In the genomic region with DNA sequence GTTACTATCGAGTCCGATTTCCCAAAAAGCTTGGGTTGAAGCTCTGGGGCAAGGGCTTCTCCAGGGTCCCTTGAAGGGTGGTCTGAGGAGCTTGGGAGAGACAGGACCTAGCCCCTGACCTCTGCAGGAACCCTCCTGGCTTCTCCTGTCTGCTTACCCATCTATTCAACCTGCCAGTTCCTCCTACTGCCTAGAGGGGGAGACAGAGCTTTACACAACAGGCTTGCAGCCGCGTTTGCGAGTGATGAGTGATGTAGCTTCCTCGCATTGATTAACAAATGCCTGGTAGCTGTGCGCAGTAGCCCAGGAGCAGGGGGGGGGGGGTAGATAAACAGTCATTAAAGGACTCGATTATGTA, we compare ENCODE assay signal across 8 mouse cellular contexts. TPM values are rescaled to one million over a fixed set of nuclear protein-coding genes. Genes with fewer than 3 reads are reported as not detected.
DNase-seq lines count a peak whose midpoint lies in the region; ATAC-seq and TF ChIP-seq lines count a peak whose summit lies in the region.

No protein-coding gene starts in this region.

- H3K36me3 ChIP-seq in CH12.LX (replicated peaks in 1 of 2; ENCODE audit: control insufficient read depth in 1 of 2, insufficient read depth in 1 of 2, low read length in 1 of 2): peaks cover 22 to 76% of the 10 kb centered on the region in 2 experiments
- H3K36me3 ChIP-seq in forebrain, embryonic 10.5 days (replicated peaks): peaks cover 51% of the 10 kb centered on the region
- H3K36me3 ChIP-seq in liver, postnatal 0 days (replicated peaks; ENCODE audit: insufficient read depth, low read length): peaks cover 8% of the 10 kb centered on the region; the same call in 1 of the 2 replicates
- peaks cover 17% of the 10 kb centered on the region for H3K36me3 ChIP-seq in neural tube, embryonic 13.5 days

- peak; percentile 51 for ATAC-seq in liver, postnatal 0 days
- ATAC-seq in neural tube, embryonic 13.5 days (ENCODE audit: low read depth): peak; percentile 10; the same call in 1 of the 2 replicates

- no peak overlapping the region for H3K4me2 ChIP-seq in CH12.LX (ENCODE audit: insufficient read depth, low read depth, poor library complexity, severe bottlenecking)
- 0 out of 2 replicates have a peak overlapping the region, but pooled peaks have one; percentile 22 for H3K4me2 ChIP-seq in liver, postnatal 0 days (ENCODE audit: low read depth, low read length)
- peak overlapping the region; percentile 77 for H3K4me2 ChIP-seq in neural tube, embryonic 13.5 days

- peaks cover 8% of the 10 kb centered on the region for H3K9me3 ChIP-seq in CH12.LX (replicated peaks; ENCODE audit: low read length)
- H3K9me3 ChIP-seq in forebrain, embryonic 10.5 days: no peaks in the 10 kb centered on the region
- no peaks in the 10 kb centered on the region for H3K9me3 ChIP-seq in liver, postnatal 0 days (ENCODE audit: low read length)
- H3K9me3 ChIP-seq in neural tube, embryonic 13.5 days: no peaks in the 10 kb centered on the region

- TF ChIP-seq POLR2A in CH12.LX (IDR thresholded peaks at IDR 0.05; ENCODE audit: low read depth, low read length): no peak

- H3K4me1 ChIP-seq in CH12.LX (ENCODE audit: control insufficient read depth in 1 of 2, insufficient read depth in 2 of 2): peaks cover 10 to 29% of the 10 kb centered on the region in 2 experiments
- peaks cover 55% of the 10 kb centered on the region for H3K4me1 ChIP-seq in forebrain, embryonic 10.5 days
- H3K4me1 ChIP-seq in liver, postnatal 0 days (ENCODE audit: insufficient read depth): peaks cover 23% of the 10 kb centered on the region
- H3K4me1 ChIP-seq in neural tube, embryonic 13.5 days (replicated peaks): peaks cover 41% of the 10 kb centered on the region

- in situ Hi-C loops in CH12.LX (cut with MboI; ENCODE audit: low pct_ligation_motif_present, low pct_unique_long_range_greater_than_20kb, low sequenced_read_pairs): loop anchor here (25.0 kb wide), 1 partner anchor 422 kb away; a partner anchor contains a TSS

- H3K79me2 ChIP-seq in CH12.LX (replicated peaks; ENCODE audit: control insufficient read depth, extremely low read depth, insufficient read depth, poor library complexity, severe bottlenecking): no peaks in the 10 kb centered on the region

- peak; percentile 97 for TF ChIP-seq RAD21 in CH12.LX (IDR thresholded peaks at IDR 0.05; ENCODE audit: low read depth, low read length)

- DNase-seq in CH12.LX (ENCODE audit: extremely low read depth): peak; percentile 82
- DNase-seq in brain, embryonic 18.5 days (ENCODE audit: low read depth, low spot score): peak; percentile 67
- DNase-seq in forebrain, embryonic 10.5 days (ENCODE audit: extremely low spot score, low spot score): peak; percentile 71
- DNase-seq in heart, postnatal 14 days: peak; percentile 62 to 75
- peak; percentile 70 to 83 for DNase-seq in kidney, postnatal 4 days
- peak; percentile 74 for DNase-seq in liver, postnatal 0 days
- peak; percentile 77 for DNase-seq in thymus, postnatal 25 days

- H3K27me3 ChIP-seq in CH12.LX (replicated peaks): no peaks in the 10 kb centered on the region
- H3K27me3 ChIP-seq in forebrain, embryonic 10.5 days (ENCODE audit: poor library complexity, severe bottlenecking): no peaks in the 10 kb centered on the region
- H3K27me3 ChIP-seq in liver, postnatal 0 days (ENCODE audit: insufficient read depth, low read length): peaks cover 2% of the 10 kb centered on the region; the same call in 1 of the 2 replicates
- no peaks in the 10 kb centered on the region for H3K27me3 ChIP-seq in neural tube, embryonic 13.5 days

- TF ChIP-seq CTCF in CH12.LX (conservative IDR thresholded peaks at IDR 0.05 in 1 of 2, IDR thresholded peaks at IDR 0.05 in 1 of 2; ENCODE audit: low read depth in 2 of 2, low read length in 2 of 2): peak; percentile 77 to 98
- peak; percentile 99 for TF ChIP-seq CTCF in liver, postnatal 0 days (IDR thresholded peaks at IDR 0.05; ENCODE audit: low read depth)

- no peak overlapping the region for H3K27ac ChIP-seq in CH12.LX (ENCODE audit: insufficient read depth, low read depth)
- H3K27ac ChIP-seq in forebrain, embryonic 10.5 days: 0 out of 2 replicates have a peak overlapping the region, but pooled peaks have one; percentile 0
- H3K27ac ChIP-seq in liver, postnatal 0 days (ENCODE audit: low read depth): no peak overlapping the region
- peak overlapping the region; percentile 81 for H3K27ac ChIP-seq in neural tube, embryonic 13.5 days (replicated peaks)

- dilution Hi-C loops in CH12.LX (cut with MboI; ENCODE audit: extremely low pct_ligation_motif_present, extremely low pct_unique_long_range_greater_than_20kb, low sequenced_read_pairs): no loop called here

- no peak overlapping the region for H3K4me3 ChIP-seq in CH12.LX (replicated peaks in 1 of 3; ENCODE audit: low read depth in 2 of 3, low read length in 2 of 3, poor library complexity in 1 of 3)
- H3K4me3 ChIP-seq in forebrain, embryonic 10.5 days: peak overlapping the region; percentile 90
- no peak overlapping the region for H3K4me3 ChIP-seq in liver, postnatal 0 days (ENCODE audit: low read depth, low read length)
- H3K4me3 ChIP-seq in neural tube, embryonic 13.5 days: peak overlapping the region; percentile 72

- 14% methylated on average over 8 of the region's 8 CpGs for WGBS in forebrain, embryonic 10.5 days
- 7% methylated on average over 8 of the region's 8 CpGs for whole genome bisulfite sequencing in liver, postnatal 0 days (ENCODE audit: insufficient replicate concordance)
- 5% methylated on average over 8 of the region's 8 CpGs for WGBS in neural tube, embryonic 13.5 days

- no peak for TF ChIP-seq EP300 in CH12.LX (IDR thresholded peaks at IDR 0.05; ENCODE audit: low read length)
- no peak for TF ChIP-seq EP300 in liver, postnatal 0 days (IDR thresholded peaks at IDR 0.05; ENCODE audit: low read depth)

- intact Hi-C loops in heart, postnatal 14 days (cut with DNase I): loop anchor here (1.0 to 5.0 kb wide), 2 partner anchors 17 to 157 kb away; no protein-coding TSS in a partner anchor

- H3K9ac ChIP-seq in CH12.LX (ENCODE audit: insufficient read depth, low read depth): no peak overlapping the region
- no peak overlapping the region for H3K9ac ChIP-seq in liver, postnatal 0 days (replicated peaks)
- peak overlapping the region; percentile 89 for H3K9ac ChIP-seq in neural tube, embryonic 13.5 days

TF ChIP-seq in CH12.LX, 34 proteins besides CTCF, POLR2A, EP300 and RAD21 (continues in another document):
- no peak for TF ChIP-seq TBP (conservative IDR thresholded peaks at IDR 0.05; ENCODE audit: low read depth, low read length)
- TF ChIP-seq E2F4 (IDR thresholded peaks at IDR 0.05; ENCODE audit: insufficient replicate concordance, low read depth, low read length): no peak
- TF ChIP-seq POLR2AphosphoS2 (IDR thresholded peaks at IDR 0.05; ENCODE audit: low read depth, low read length): no peak
- TF ChIP-seq CHD2 (IDR thresholded peaks at IDR 0.05; ENCODE audit: low read length): no peak
- TF ChIP-seq JUN (IDR thresholded peaks at IDR 0.05; ENCODE audit: insufficient read depth, low read depth, low read length): no peak
- no peak for TF ChIP-seq MAFK (IDR thresholded peaks at IDR 0.05; ENCODE audit: insufficient replicate concordance, low read length)
- TF ChIP-seq IRF4 (IDR thresholded peaks at IDR 0.05; ENCODE audit: low read depth, low read length): peak; percentile 58; the same call in 1 of the 2 replicates

RNA-seq across cellular contexts. Expression of a gene that starts 1.9 kb away (rescaled TPM):
- total RNA-seq in CH12.LX (2012; rRNA removed): 9.3 and 9.8 TPM in 2 replicates
- total RNA-seq in CH12.LX (2014; rRNA removed): 2.8 and 3.1 TPM in 2 replicates
- polyA plus RNA-seq in CH12.LX (2012; ENCODE audit: insufficient read length, low read depth): 3.4 and 5.4 TPM in 2 replicates
- 26.1 and 26.9 TPM in 2 replicates for polyA plus RNA-seq in forebrain, embryonic 10.5 days (2016; fragmentation: Nextera tagmentation; extraction: Ambion mirVana)
- total RNA-seq in heart, postnatal 14 days (2021): 1 to 10 TPM; 1.6 to 1.9 TPM
- polyA plus RNA-seq in liver, postnatal 0 days (2015; fragmentation: Nextera tagmentation; extraction: Ambion mirVana): 1.9 and 2.1 TPM in 2 replicates
- polyA plus RNA-seq in neural tube, embryonic 13.5 days (2015; fragmentation: Nextera tagmentation; extraction: Ambion mirVana): 46.3 and 53.6 TPM in 2 replicates

RNA-seq across cellular contexts. Expression of a gene that starts 10.9 kb away (rescaled TPM):
- total RNA-seq in CH12.LX (2012; rRNA removed): 735 and 858 TPM in 2 replicates
- total RNA-seq in CH12.LX (2014; rRNA removed): 791 and 805 TPM in 2 replicates
- polyA plus RNA-seq in CH12.LX (2012; ENCODE audit: insufficient read length, low read depth): 592 and 637 TPM in 2 replicates
- polyA plus RNA-seq in forebrain, embryonic 10.5 days (2016; fragmentation: Nextera tagmentation; extraction: Ambion mirVana): 200 and 217 TPM in 2 replicates
- total RNA-seq in heart, postnatal 14 days (2021): 100 to 1,000 TPM; 236 to 276 TPM
- 93.4 and 102 TPM in 2 replicates for polyA plus RNA-seq in liver, postnatal 0 days (2015; fragmentation: Nextera tagmentation; extraction: Ambion mirVana)
- polyA plus RNA-seq in neural tube, embryonic 13.5 days (2015; fragmentation: Nextera tagmentation; extraction: Ambion mirVana): 273 and 356 TPM in 2 replicates

RNA-seq across cellular contexts. Expression of a gene that starts 16.1 kb away (rescaled TPM):
- total RNA-seq in CH12.LX (2012; rRNA removed) (20.6 and 23.8 TPM in 2 replicates), CH12.LX (2014; rRNA removed) (12.3 and 15.5 TPM in 2 replicates)
- 48.6 and 69.7 TPM in 2 replicates for polyA plus RNA-seq in CH12.LX (2012; ENCODE audit: insufficient read length, low read depth)
- polyA plus RNA-seq in forebrain, embryonic 10.5 days (2016; fragmentation: Nextera tagmentation; extraction: Ambion mirVana): 21.0 and 21.5 TPM in 2 replicates
- total RNA-seq in heart, postnatal 14 days (2021): 1 to 10 TPM; 4.6 to 6.3 TPM
- 7.4 and 8.2 TPM in 2 replicates for polyA plus RNA-seq in liver, postnatal 0 days (2015; fragmentation: Nextera tagmentation; extraction: Ambion mirVana)
- polyA plus RNA-seq in neural tube, embryonic 13.5 days (2015; fragmentation: Nextera tagmentation; extraction: Ambion mirVana): 6.2 and 6.8 TPM in 2 replicates

RNA-seq across cellular contexts. Expression of a gene that starts 16.2 kb away (rescaled TPM):
- total RNA-seq in CH12.LX (2012; rRNA removed): 0.25 and 0.50 TPM in 2 replicates
- 0.12 and 0.15 TPM in 2 replicates for total RNA-seq in CH12.LX (2014; rRNA removed)
- 0.78 TPM in 1 of 2 replicates, not detected in the other for polyA plus RNA-seq in CH12.LX (2012; ENCODE audit: insufficient read length, low read depth)
- 0.23 and 0.35 TPM in 2 replicates for polyA plus RNA-seq in forebrain, embryonic 10.5 days (2016; fragmentation: Nextera tagmentation; extraction: Ambion mirVana)
- total RNA-seq in heart, postnatal 14 days (2021): not detected
- 0.07 TPM in 1 of 2 replicates, not detected in the other for polyA plus RNA-seq in liver, postnatal 0 days (2015; fragmentation: Nextera tagmentation; extraction: Ambion mirVana)
- polyA plus RNA-seq in neural tube, embryonic 13.5 days (2015; fragmentation: Nextera tagmentation; extraction: Ambion mirVana): 0.37 TPM in 1 of 2 replicates, not detected in the other

RNA-seq across cellular contexts. Expression of a gene that starts 19.1 kb away (rescaled TPM):
- total RNA-seq in CH12.LX (2012; rRNA removed) (33.2 and 40.0 TPM in 2 replicates), CH12.LX (2014; rRNA removed) (13.2 and 13.7 TPM in 2 replicates)
- 89.5 and 91.1 TPM in 2 replicates for polyA plus RNA-seq in CH12.LX (2012; ENCODE audit: insufficient read length, low read depth)
- 63.6 and 69.9 TPM in 2 replicates for polyA plus RNA-seq in forebrain, embryonic 10.5 days (2016; fragmentation: Nextera tagmentation; extraction: Ambion mirVana)
- total RNA-seq in heart, postnatal 14 days (2021): 10 to 100 TPM; 13.6 to 14.3 TPM
- polyA plus RNA-seq in liver, postnatal 0 days (2015; fragmentation: Nextera tagmentation; extraction: Ambion mirVana): 20.3 and 21.5 TPM in 2 replicates
- 57.1 and 60.8 TPM in 2 replicates for polyA plus RNA-seq in neural tube, embryonic 13.5 days (2015; fragmentation: Nextera tagmentation; extraction: Ambion mirVana)

Comparison
In these comparisons a context has a peak if more than half of its experiments do, and no peak if none do; other contexts are left out.
1. H3K27ac ChIP-seq: peak in forebrain, embryonic 10.5 days (single experiment) and neural tube, embryonic 13.5 days (single experiment); none in CH12.LX (single experiment) and liver, postnatal 0 days (single experiment).
2. H3K4me3 ChIP-seq: peak in forebrain, embryonic 10.5 days (single experiment) and neural tube, embryonic 13.5 days (single experiment); none in CH12.LX (0 of 3) and liver, postnatal 0 days (single experiment).
3. Peak in every context shown above with its lines, with median percentiles within 50 percentile points of each other: DNase-seq.